Mouse (Mus musculus): ENCODE measurements around the gene Rsbn1. TPM values are rescaled to one million over a fixed set of nuclear protein-coding genes. Genes with fewer than 3 reads are reported as not detected.

The Rsbn1 gene
- polyA plus RNA-seq, 1 experiment from 2014 or later: 23.0 TPM

DNA sequence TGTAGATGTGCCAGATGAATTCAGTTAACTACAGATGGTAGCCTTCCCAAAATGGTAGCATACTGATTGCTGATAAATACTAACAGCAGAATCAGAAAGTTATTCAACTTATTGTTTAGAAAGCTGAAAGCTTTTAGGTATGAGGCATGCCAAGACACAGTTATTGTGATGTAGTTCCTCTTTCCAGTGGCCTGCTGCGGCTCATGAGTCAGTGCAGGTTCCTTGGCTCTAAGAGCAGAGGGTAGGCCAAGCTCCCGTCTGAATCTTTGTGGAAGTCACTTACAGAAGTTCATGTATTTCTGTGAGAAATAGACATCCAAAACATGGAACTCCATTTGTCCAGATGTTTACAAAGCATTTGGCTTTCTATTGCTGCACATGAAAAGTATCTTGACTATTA is 98.1 kb downstream of the Rsbn1 start:
- no peak overlapping the region for H3K27ac ChIP-seq
- no peaks in the 10 kb centered on the region for H3K27me3 ChIP-seq (replicated peaks)
- no peak overlapping the region for H3K4me2 ChIP-seq
- H3K4me1 ChIP-seq: no peaks in the 10 kb centered on the region
- no peak overlapping the region for H3K4me3 ChIP-seq
- WGBS: 89% methylated on average over 2 of the region's 2 CpGs
- H3K9me3 ChIP-seq: no peaks in the 10 kb centered on the region
- no peak for ATAC-seq (replicated peaks)
- no peak overlapping the region for H3K9ac ChIP-seq
- peaks cover 14% of the 10 kb centered on the region; the same call in 1 of the 2 replicates for H3K36me3 ChIP-seq (replicated peaks)

Other genes with a start within 250 kb of the Rsbn1 start
- 4.8 and 6.5 TPM in 2 replicates for gene Olfml3, start 176.1 kb upstream of the Rsbn1 start, polyA plus RNA-seq (2015; fragmentation: Nextera tagmentation; extraction: Ambion mirVana)
- gene Gm10964, start 174.8 kb upstream of the Rsbn1 start, polyA plus RNA-seq (2015; fragmentation: Nextera tagmentation; extraction: Ambion mirVana): not detected in 2 replicates
- gene Hipk1, start 122.6 kb upstream of the Rsbn1 start, polyA plus RNA-seq (2015; fragmentation: Nextera tagmentation; extraction: Ambion mirVana): 13.0 and 13.2 TPM in 2 replicates
- gene Dclre1b, start 104.7 kb upstream of the Rsbn1 start, polyA plus RNA-seq (2015; fragmentation: Nextera tagmentation; extraction: Ambion mirVana): 20.4 and 24.1 TPM in 2 replicates
- gene Ap4b1, start 104.6 kb upstream of the Rsbn1 start, polyA plus RNA-seq (2015; fragmentation: Nextera tagmentation; extraction: Ambion mirVana): 24.4 and 24.5 TPM in 2 replicates
- gene Gm43064, start 104.5 kb upstream of the Rsbn1 start, polyA plus RNA-seq (2015; fragmentation: Nextera tagmentation; extraction: Ambion mirVana): 0.35 and 0.47 TPM in 2 replicates
- 0.18 and 0.32 TPM in 2 replicates for gene Bcl2l15, start 81.5 kb upstream of the Rsbn1 start, polyA plus RNA-seq (2015; fragmentation: Nextera tagmentation; extraction: Ambion mirVana)
- gene Ptpn22, start 54.3 kb upstream of the Rsbn1 start, polyA plus RNA-seq (2015; fragmentation: Nextera tagmentation; extraction: Ambion mirVana): 0.22 and 0.51 TPM in 2 replicates
- 25.0 and 26.2 TPM in 2 replicates for gene Phtf1, start 54.0 kb downstream of the Rsbn1 start, polyA plus RNA-seq (2015; fragmentation: Nextera tagmentation; extraction: Ambion mirVana)